Mouse (Mus musculus) layer of hippocampus, postnatal 14 days (tissue): ENCODE measurements around the gene Sept4. TPM values are rescaled to one million over a fixed set of nuclear protein-coding genes. Genes with fewer than 3 reads are reported as not detected.

Source experiments
- DNase-seq, 2 experiments: peaks; one replicate each; pipeline ENCODE4 v3.0.0; 2021 to 2022; ENCODE audit warnings: low spot score in 2 of 2, mixed read lengths in 1 of 2
- total RNA-seq, 2 experiments: library from RNA; stranded (reverse); gene quantifications; 2 replicates each; pipeline ENCODE4 v1.2.3; 2021

The Sept4 gene
- total RNA-seq, 2 experiments from 2014 or later: 98.9 to 116 TPM

DNA sequence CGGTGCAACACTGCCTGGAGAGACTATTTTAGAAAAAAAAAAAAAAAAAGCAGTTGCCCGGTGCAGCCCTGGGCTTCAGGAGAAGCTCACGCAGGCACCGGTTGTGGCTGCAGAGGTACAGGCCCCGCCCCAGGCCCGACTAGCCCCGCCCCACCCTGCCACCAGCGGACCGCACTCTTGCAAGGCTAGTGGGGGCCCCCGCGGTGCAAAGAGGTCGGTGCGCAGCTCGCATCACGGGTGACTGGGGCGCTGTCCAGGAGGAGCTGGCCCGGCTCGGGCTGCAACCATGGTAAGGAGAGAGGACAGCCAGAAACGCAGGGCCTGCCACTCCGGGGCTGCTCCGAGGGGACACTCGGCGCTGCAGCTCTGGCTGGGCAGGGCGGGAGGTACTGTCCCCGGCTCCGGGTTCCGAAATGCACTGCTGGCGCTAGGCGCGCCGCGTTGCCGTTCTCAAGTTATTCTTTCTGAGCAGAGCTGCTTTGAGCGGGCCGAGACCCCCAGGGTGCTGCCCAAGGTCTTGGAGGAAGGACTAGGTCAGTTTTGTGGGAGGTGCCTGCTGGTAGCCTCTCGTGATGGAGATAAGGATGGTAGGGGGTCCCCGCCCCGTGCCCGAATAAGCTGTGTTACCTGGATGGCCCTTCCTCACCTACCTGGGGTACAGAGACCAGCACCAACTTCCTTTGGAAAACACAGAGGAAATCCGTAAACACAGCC lies 9.7 kb downstream of the Sept4 start:
- DNase-seq: peak in 1 of 2 experiments; percentile 64

- peak in 1 of 2 experiments; percentile 53 for DNase-seq
Measured at GRCm38 (mm10) chr11:87578963-87579601, 10.4 kb downstream of the Sept4 start.

DNA sequence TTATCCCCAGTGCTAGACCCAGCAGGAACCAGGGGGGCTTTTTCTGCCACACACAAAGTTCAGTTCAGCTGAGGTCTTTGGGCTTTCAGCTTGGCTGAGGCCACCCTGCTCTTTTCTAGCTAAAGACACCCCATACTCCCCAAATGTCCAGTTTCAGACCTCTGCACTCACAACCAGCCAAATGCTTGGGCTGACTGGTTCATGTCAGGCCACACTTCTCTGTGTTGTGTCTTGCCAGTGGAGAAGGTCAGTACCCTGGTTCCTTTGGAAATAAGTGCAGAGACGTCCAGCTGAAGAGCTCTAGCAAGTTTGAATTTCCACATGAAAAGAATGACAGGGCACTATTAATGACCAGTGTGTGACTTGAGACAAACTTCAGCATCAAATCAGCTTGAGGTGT lies 11.0 kb downstream of the Sept4 start:
- DNase-seq: no peak

GRCm38 (mm10) chr11:87580543-87581085 lies 11.9 kb downstream of the Sept4 start:
- no peak for DNase-seq

DNA sequence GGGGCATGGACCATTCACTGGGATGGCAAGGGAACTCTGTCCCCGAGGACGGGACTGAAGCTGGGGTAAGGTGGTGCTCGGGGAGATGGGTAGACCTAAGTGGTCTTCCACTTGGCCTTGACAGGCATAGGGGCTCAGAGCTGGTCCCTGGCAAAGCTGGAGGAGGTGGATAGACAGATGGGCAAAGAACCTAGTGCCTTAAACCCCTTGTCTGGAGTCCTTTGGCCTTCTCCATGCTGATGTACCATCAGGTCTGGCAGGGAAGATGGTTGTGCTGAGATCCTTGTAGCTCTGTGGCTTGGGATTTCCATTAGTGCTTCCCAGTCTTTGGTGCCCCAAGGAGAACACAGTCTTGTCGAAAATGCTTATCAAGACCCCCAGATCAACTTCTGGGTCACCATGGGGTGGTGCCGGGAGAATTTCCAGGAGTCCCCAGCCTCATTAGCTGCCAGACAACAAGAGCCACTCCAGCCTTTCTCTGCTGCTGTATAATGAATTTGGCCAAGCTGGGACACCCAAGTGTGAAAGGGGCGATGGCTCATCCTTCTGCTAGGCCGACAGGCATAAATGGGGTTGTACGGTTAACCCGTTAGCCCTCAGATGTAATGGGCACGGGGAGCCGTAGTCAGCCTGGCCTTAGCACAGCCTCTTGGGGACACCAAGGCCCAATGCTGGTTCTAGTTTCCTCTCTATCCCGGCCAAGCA lies 12.6 kb downstream of the Sept4 start:
- DNase-seq: no peak

GRCm38 (mm10) chr11:87581933-87582710 lies 13.4 kb downstream of the Sept4 start:
- no peak for DNase-seq

GRCm38 (mm10) chr11:87583291-87584034 lies 14.8 kb downstream of the Sept4 start:
- DNase-seq: no peak

DNA sequence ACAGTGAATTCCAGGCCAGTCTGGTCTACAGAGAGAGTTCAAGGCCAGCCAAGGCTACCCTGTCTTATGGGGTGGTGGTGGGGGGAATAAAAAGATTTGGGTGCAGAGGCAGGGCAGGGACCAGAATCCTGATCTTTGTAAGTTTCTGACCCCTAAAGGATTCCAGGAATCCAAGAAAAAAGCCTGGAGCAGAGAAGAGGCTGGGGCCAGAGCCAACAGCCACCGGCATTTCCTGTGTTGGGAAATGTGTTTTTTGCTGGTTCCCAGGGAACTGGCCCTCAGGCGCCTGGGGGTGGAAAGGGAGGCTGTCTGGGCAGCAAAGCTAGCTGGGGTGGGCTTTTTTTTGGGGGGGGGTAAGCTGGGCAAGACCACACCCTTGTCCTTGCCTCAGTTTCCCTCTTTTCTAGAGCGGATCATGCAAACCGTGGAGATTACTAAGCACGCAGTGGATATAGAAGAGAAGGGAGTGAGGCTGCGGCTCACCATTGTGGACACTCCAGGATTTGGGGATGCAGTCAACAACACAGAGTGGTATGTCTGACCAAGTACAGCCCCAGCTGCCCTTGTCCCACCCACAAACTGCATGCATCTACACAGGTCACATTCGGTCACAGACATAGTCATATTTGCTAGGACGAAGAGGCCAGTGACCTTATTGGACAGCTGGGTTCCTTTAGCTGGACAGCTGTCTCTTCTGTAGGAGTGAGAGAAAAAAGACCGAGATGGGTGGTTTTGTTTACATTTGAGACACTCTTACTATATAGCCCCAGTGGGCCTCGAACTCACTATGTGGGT lies 16.2 kb downstream of the Sept4 start:
- no peak for DNase-seq

DNA sequence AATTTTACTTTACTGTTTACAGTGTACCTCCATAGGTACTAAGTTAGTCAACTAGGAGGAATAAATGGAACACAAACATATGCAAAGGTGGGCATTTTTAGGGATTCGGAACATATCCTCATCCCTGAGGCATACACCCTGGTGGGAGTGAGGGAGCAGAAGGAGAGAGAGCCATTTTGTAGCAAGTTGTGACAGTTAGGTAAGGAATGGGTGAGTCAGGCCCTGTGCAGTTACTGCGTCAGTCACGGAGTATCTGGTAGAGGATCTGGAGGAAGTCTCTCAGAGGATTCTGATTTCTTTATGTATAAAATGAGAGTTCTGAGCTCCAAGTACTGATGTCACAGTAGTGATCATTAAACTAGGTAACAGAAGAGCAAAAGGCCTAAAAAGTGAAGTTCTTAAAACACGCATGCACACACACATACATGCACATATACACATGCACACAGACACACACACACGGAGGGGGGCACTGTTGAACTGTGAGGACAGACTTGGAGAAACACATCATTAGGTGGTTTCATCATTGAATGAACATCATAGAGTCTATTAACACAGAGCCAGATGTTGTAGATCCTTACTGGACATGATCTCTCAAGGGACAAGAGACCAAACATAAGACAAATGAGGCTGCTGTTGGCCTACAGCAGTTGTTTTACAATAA lies 18.6 kb downstream of the Sept4 start:
- no peak for DNase-seq

GRCm38 (mm10) chr11:87589605-87590004 lies 20.9 kb downstream of the Sept4 start:
- no peak for DNase-seq

GRCm38 (mm10) chr11:87590841-87591525 lies 22.3 kb downstream of the Sept4 start:
- DNase-seq: no peak

- peak; percentile 99 to 100 for DNase-seq
Measured at GRCm38 (mm10) chr11:87591526-87592353, 23.0 kb downstream of the Sept4 start, which contains the start of gene Mtmr4. TSS of gene Mtmr4 (plus strand) at chr11:87592162.

DNA sequence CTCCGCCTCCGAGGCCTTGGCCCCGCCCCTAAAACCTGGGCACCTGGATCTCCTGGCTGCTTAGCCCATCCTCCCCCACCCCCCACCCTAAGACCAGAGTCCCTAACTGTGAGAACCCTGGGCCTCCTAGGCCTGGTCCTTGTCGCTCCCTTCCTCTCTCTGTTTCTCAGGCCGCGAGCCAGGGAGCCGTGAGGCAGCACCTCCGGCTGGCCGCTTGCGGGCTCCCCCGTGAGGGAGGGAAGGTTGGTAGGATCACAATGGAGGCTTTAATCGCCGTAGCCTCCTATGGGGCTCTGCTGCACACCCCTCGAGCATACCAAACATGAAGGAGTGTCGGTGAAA lies 23.6 kb downstream of the Sept4 start:
- no peak for DNase-seq

- no peak for DNase-seq
Measured at GRCm38 (mm10) chr11:87592713-87593598, 24.3 kb downstream of the Sept4 start.

DNA sequence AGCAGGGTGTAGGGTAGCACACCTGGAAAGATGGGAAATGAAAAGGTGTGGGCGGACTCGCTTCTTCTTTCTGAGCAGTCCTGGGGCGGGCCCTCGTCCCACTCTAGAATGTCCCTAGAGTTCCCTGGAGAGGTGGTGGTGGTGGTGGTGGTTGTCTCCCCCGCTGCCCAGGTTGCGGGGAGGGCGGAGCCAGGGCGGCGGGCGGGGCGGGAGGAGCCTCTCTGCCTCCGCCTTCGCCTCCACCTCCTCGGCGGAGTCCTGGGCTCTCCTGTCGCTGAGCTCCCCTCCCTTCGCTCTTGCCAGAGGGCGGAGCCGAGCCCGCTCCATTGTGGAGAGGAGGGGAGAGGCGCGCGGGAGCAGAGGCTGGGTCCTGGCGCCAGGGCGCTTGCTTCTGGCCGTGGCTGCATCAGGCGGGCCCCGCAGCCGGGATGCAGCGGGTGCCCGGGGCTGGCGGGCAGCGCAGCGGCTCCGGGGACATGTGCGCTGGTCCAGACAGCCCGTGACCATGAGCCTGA lies 26.7 kb downstream of the Sept4 start:
- peak; percentile 63 to 85 for DNase-seq

DNA sequence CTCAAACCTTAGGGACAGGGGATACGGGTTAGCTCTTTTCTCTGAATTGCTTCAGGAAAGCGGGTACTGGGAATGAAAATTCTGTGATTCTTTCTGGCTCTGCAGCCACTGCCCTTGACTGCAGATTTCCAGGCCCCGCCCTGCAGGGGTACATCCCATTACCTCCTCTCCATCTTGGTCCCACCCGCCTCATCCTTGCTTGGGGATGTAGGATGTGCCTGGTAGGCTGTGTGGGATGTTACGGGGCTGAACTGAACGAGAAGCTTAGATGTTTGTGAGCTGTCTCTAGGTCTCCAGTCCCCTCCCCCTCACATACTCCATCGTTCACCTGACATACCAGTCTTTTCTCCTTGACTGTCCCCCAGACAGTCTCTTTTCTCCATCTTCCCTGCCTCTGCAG lies 27.3 kb downstream of the Sept4 start:
- DNase-seq: no peak
